Mouse (Mus musculus): ENCODE measurements around the gene Cep128. TPM values are rescaled to one million over a fixed set of nuclear protein-coding genes. Genes with fewer than 3 reads are reported as not detected.

The Cep128 gene
- polyA plus RNA-seq (2012; rRNA removed) = 184 and 216 TPM in 2 replicates

- no peaks in the 10 kb centered on the region; the same call in 1 of the 2 replicates for H3K4me1 ChIP-seq (ENCODE audit: control insufficient read depth, insufficient read depth, low read length)
- peak within 1 kb of the TSS; percentile 99 for H3K4me3 ChIP-seq (ENCODE audit: control insufficient read depth, low read depth, low read length)
- peak within 1 kb of the TSS; percentile 83 for H3K27ac ChIP-seq (ENCODE audit: control insufficient read depth, insufficient read depth, low read depth, low read length)
- H3K27me3 ChIP-seq (ENCODE audit: control insufficient read depth, insufficient read depth, low read length) = no peaks in the 10 kb centered on the region
- TF ChIP-seq POLR2A (IDR thresholded peaks at IDR 0.05; ENCODE audit: control insufficient read depth, low read depth, low read length) = no peak
- no peak for TF ChIP-seq CTCF (IDR thresholded peaks at IDR 0.05; ENCODE audit: control insufficient read depth, insufficient read depth, insufficient replicate concordance, low read depth, low read length)
- no peaks in the 10 kb centered on the region for H3K36me3 ChIP-seq (ENCODE audit: control insufficient read depth, insufficient read depth, low read length)
Measured at GRCm38 (mm10) chr12:91384281-91385017, at the start of gene Cep128, which contains the start of gene Tshr. TSS of gene Cep128 (minus strand) at chr12:91384409. TSS of gene Tshr (plus strand) at chr12:91384563.

- Histone ChIP-seq H3K4me1 (ENCODE audit: control insufficient read depth, insufficient read depth, low read length) (no peaks in the 10 kb centered on the region), H3K4me3 (ENCODE audit: control insufficient read depth, low read depth, low read length) (no peak overlapping the region)
- no peak for TF ChIP-seq POLR2A (IDR thresholded peaks at IDR 0.05; ENCODE audit: control insufficient read depth, low read depth, low read length)
- TF ChIP-seq CTCF (IDR thresholded peaks at IDR 0.05; ENCODE audit: control insufficient read depth, insufficient read depth, insufficient replicate concordance, low read depth, low read length) = no peak
Measured at GRCm38 (mm10) chr12:91427129-91427528, 42.9 kb upstream of the Cep128 start.

GRCm38 (mm10) chr12:91426499-91426898 lies 42.3 kb upstream of the Cep128 start:
- Histone ChIP-seq H3K36me3 (ENCODE audit: control insufficient read depth, insufficient read depth, low read length) (no peaks in the 10 kb centered on the region), H3K4me1 (ENCODE audit: control insufficient read depth, insufficient read depth, low read length) (no peaks in the 10 kb centered on the region), H3K27ac (ENCODE audit: control insufficient read depth, insufficient read depth, low read depth, low read length) (no peak overlapping the region), H3K27me3 (ENCODE audit: control insufficient read depth, insufficient read depth, low read length) (no peaks in the 10 kb centered on the region), H3K4me3 (ENCODE audit: control insufficient read depth, low read depth, low read length) (no peak overlapping the region)
- TF ChIP-seq CTCF (IDR thresholded peaks at IDR 0.05; ENCODE audit: control insufficient read depth, insufficient read depth, insufficient replicate concordance, low read depth, low read length) (no peak), POLR2A (IDR thresholded peaks at IDR 0.05; ENCODE audit: control insufficient read depth, low read depth, low read length) (no peak)

More at GRCm38 (mm10) chr12:91427129-91427528, 42.9 kb upstream of the Cep128 start:
- H3K27ac ChIP-seq (ENCODE audit: control insufficient read depth, insufficient read depth, low read depth, low read length) = no peak overlapping the region
- H3K27me3 ChIP-seq (ENCODE audit: control insufficient read depth, insufficient read depth, low read length) = no peaks in the 10 kb centered on the region
- H3K36me3 ChIP-seq (ENCODE audit: control insufficient read depth, insufficient read depth, low read length) = no peaks in the 10 kb centered on the region

GRCm38 (mm10) chr12:91423125-91423820 lies 39.1 kb upstream of the Cep128 start:
- Histone ChIP-seq H3K27me3 (ENCODE audit: control insufficient read depth, insufficient read depth, low read length) (no peaks in the 10 kb centered on the region), H3K4me3 (ENCODE audit: control insufficient read depth, low read depth, low read length) (no peak overlapping the region), H3K27ac (ENCODE audit: control insufficient read depth, insufficient read depth, low read depth, low read length) (no peak overlapping the region), H3K4me1 (ENCODE audit: control insufficient read depth, insufficient read depth, low read length) (no peaks in the 10 kb centered on the region), H3K36me3 (ENCODE audit: control insufficient read depth, insufficient read depth, low read length) (no peaks in the 10 kb centered on the region)
- TF ChIP-seq POLR2A (IDR thresholded peaks at IDR 0.05; ENCODE audit: control insufficient read depth, low read depth, low read length) (no peak), CTCF (IDR thresholded peaks at IDR 0.05; ENCODE audit: control insufficient read depth, insufficient read depth, insufficient replicate concordance, low read depth, low read length) (peak; percentile 25; the same call in 1 of the 2 replicates)

- Histone ChIP-seq H3K4me1 (ENCODE audit: control insufficient read depth, insufficient read depth, low read length) (no peaks in the 10 kb centered on the region), H3K4me3 (ENCODE audit: control insufficient read depth, low read depth, low read length) (no peak overlapping the region), H3K27ac (ENCODE audit: control insufficient read depth, insufficient read depth, low read depth, low read length) (no peak overlapping the region), H3K36me3 (ENCODE audit: control insufficient read depth, insufficient read depth, low read length) (no peaks in the 10 kb centered on the region), H3K27me3 (ENCODE audit: control insufficient read depth, insufficient read depth, low read length) (no peaks in the 10 kb centered on the region)
- no peak for TF ChIP-seq POLR2A (IDR thresholded peaks at IDR 0.05; ENCODE audit: control insufficient read depth, low read depth, low read length)
Measured at GRCm38 (mm10) chr12:91421272-91421671, 37.1 kb upstream of the Cep128 start.

GRCm38 (mm10) chr12:91418791-91419190 lies 34.6 kb upstream of the Cep128 start:
- Histone ChIP-seq H3K27me3 (ENCODE audit: control insufficient read depth, insufficient read depth, low read length) (no peaks in the 10 kb centered on the region), H3K27ac (ENCODE audit: control insufficient read depth, insufficient read depth, low read depth, low read length) (no peak overlapping the region), H3K4me1 (ENCODE audit: control insufficient read depth, insufficient read depth, low read length) (no peaks in the 10 kb centered on the region), H3K36me3 (ENCODE audit: control insufficient read depth, insufficient read depth, low read length) (no peaks in the 10 kb centered on the region), H3K4me3 (ENCODE audit: control insufficient read depth, low read depth, low read length) (no peak overlapping the region)
- TF ChIP-seq CTCF (IDR thresholded peaks at IDR 0.05; ENCODE audit: control insufficient read depth, insufficient read depth, insufficient replicate concordance, low read depth, low read length) = peak; percentile 55; the same call in 1 of the 2 replicates
- TF ChIP-seq POLR2A (IDR thresholded peaks at IDR 0.05; ENCODE audit: control insufficient read depth, low read depth, low read length) = no peak

GRCm38 (mm10) chr12:91416828-91417227 lies 32.6 kb upstream of the Cep128 start:
- Histone ChIP-seq H3K36me3 (ENCODE audit: control insufficient read depth, insufficient read depth, low read length) (no peaks in the 10 kb centered on the region), H3K27ac (ENCODE audit: control insufficient read depth, insufficient read depth, low read depth, low read length) (no peak overlapping the region)
- TF ChIP-seq CTCF (IDR thresholded peaks at IDR 0.05; ENCODE audit: control insufficient read depth, insufficient read depth, insufficient replicate concordance, low read depth, low read length) = no peak
- TF ChIP-seq POLR2A (IDR thresholded peaks at IDR 0.05; ENCODE audit: control insufficient read depth, low read depth, low read length) = no peak

More at GRCm38 (mm10) chr12:91416828-91417227, 32.6 kb upstream of the Cep128 start:
- Histone ChIP-seq H3K27me3 (ENCODE audit: control insufficient read depth, insufficient read depth, low read length) (no peaks in the 10 kb centered on the region), H3K4me1 (ENCODE audit: control insufficient read depth, insufficient read depth, low read length) (no peaks in the 10 kb centered on the region), H3K4me3 (ENCODE audit: control insufficient read depth, low read depth, low read length) (no peak overlapping the region)
